Mouse (Mus musculus) liver, embryonic 14.5 days (tissue): ENCODE measurements around the gene Crybb1.

ENCODE experiments used
- CTCF ChIP-seq: IDR thresholded peaks from 2 replicates; pipeline ENCODE4 v1.5.1; 2016; ENCODE audit warnings: antibody characterized with exemption, low read depth, control low read depth
- EP300 ChIP-seq: IDR thresholded peaks from 2 replicates; pipeline ENCODE4 v1.6.1; 2016; ENCODE audit warnings: antibody characterized with exemption, low read depth

GRCm38 (mm10) chr5:112313222-112313885 is 57.7 kb downstream of the Crybb1 start:
- TF ChIP-seq CTCF = no peak
- no peak for TF ChIP-seq EP300
